Mouse (Mus musculus) testis, postnatal 14 days (tissue): ENCODE results near the gene Crybg2.
A peak's percentile ranks its signal among the peaks of the same experiment; 100 is the strongest.

ENCODE experiments used
- DNase-seq: peaks from one replicate; pipeline ENCODE4 v3.0.0; 2021; ENCODE audit warnings: low spot score

The Crybg2 gene

GRCm38 (mm10) chr4:134060135-134060865 lies at the start of gene Crybg2:
Gene Crybg2 (plus strand): TSS chr4:134060815.
- DNase-seq: no peak

DNA sequence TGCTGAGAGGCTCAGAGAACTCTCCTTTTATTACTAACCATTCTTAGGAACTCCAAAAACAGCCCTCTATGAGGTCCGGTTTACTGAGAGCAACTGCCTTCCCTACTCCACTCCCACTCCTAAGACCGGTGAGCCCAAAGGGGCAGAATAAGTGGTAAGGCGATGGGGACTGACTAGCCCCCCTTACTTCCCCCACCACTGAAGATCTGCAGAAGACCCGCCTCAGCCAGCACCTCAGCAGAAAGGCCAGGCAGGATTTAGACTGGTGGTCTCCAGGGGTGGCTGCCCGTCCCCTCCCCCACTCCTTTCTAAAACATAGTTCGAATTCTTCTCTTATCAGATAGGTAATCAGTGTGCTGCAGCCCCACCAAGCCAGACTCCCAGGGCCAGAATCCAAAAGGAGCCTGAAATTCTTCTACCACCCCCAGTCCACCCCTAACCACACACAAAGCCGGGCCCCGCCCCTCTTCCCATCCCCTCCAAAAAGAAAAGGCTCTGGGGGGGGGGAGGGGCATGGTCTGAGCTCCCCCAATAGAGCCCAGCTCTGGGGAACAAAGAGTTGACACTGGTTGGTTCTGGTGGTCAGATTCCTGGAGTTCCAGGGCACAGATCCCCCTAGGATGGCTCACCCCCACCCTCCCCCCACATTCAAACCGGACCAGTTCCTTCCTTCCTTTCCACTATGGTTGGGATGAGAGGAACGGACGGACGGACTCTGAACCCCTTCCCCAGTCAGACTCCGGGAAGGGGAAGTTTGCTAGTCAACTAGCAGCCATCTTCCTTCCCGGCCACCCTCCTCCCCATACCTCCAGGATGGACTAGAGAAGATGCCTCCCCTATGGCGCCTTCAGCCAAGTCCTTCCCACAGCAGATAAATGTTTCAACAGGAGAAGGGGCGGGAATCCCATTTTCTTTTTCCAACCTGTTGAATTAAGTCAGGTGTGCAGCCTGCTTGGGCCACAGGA lies 48.9 kb upstream of the Crybg2 start:
- no peak for DNase-seq

DNA sequence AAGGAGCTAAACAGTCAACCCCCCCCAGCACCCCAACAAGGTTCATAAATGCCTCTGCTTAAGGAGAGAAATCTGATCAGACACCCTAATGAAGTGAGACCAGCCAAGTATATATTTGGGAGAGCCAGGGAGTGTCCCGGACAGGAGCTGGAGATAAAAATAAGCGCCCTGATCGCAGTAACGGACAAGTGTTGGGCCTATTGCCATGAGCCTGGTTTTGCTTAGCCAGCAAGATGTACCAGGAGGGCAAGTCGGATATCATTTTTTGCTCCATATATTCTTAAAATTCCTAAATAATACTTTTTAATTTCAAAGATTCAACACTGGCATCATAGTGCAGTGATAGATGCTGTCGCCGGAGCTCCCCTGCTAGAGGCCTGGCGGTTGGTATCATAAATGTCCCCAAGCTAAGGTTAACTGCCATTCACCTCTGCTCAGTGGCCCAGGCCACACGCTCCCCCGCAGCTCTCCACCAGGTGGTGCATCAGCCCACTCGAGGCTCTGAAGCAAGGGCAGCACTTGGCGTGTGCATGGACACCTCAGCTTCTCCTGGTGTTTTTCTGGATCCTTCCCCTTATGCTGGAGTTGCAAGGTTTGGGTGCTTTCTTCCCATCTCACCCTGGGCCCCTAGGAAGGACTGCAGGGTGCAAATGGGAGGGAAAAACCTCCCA lies 47.6 kb upstream of the Crybg2 start:
- no peak for DNase-seq

DNA sequence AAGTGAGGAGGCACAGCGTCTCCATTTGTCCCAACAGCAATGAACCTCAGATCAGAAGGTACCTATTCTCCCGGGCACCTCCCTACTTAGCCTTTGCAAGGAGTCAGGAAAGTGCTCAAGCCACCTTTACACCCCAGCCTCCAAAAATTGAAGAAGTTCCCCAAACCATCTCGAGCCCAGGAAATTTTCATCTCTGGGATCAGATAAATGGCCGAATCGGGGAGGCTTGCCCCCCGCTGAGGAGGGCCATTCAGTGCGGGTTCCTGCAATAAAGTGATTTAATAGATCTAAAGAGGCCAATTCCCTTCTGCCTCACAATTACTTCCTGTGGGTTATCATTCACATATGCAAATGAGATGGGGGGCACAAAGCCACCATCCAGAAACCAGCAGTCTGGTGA lies 44.4 kb upstream of the Crybg2 start:
- DNase-seq: no peak

DNA sequence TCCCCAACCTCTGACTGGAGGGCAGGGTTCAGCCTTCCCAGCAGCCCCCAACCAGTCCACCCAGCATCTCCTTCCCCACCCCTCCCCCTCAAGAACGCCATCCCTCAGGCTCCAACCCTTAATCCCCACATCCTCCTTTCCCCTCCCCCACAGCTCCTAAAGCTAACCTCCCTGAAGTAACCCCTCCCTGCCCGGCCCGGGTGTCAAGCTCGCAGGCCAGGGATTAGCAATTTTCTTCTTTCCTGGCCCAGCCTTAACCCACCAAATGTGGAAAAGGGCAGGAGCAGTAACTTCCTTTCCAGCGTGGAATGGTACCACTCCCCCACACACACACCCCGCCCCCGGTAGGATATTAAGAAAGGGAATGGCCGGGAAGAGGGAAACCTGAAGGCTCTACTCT lies 43.8 kb upstream of the Crybg2 start:
- DNase-seq: no peak

- no peak for DNase-seq
Observed at GRCm38 (mm10) chr4:134017201-134017865, 43.3 kb upstream of the Crybg2 start.

DNA sequence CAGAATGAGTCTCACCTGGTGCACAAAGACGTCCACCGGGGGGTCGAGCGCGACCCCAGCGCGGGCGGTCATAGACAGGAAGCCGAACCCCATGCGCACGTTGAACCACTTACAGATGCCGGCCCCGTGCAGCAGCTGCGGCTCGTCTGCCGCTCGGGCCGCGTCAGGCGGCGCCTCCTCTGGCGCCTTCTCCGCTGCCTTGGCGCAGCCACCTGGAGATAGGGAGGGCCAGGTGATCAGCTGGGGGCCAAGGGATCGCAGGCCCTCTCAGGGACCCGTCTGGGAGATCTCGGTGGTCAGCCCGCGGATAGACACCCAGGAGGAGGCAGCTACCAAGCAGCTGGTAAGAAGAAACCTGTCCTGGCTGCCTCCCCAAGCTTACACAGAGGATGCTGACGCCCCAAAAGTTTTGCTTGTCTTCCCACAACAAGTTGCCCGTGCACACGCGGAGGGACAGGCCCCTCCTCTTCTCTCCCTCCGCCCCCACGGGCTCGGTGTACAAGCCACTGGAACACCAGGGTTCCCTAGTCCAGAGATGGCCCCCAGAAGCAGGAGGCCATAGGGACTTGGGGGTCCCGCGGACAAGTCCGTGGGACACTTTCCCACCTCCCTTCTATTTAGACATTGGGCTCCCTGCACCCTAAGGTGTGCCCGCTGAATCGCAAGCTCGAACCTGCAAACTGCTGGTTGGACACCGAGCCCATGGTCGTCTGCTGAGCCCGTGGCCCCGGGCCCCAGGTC lies 42.4 kb upstream of the Crybg2 start:
- DNase-seq: peak; percentile 50

DNA sequence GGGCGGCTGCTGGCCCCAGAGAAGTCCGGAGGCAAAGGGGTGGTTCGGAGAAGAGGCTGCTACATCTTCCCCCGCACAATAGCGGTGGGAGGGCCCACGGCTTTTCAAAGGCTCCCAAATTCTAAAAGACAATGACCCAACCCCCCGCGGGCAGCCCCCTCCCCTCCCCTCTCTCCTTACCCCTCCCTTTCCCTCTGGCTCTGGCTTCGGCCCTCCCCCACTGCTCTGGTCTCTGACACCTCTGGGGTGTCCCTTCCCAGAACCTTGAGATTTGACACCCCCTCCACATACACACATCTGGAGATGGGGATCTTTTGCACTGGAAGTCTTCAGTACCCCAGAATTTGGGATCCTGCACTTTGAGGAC lies 41.9 kb upstream of the Crybg2 start, which contains the start of gene Lin28a:
Gene Lin28a, minus strand, starts transcription at position 63 of the 367 bp plus-strand sequence.
- DNase-seq: peak; percentile 32

- no peak for DNase-seq
Observed at GRCm38 (mm10) chr4:134019210-134019609, 41.4 kb upstream of the Crybg2 start.

- DNase-seq: no peak
Observed at GRCm38 (mm10) chr4:134019641-134020351, 40.8 kb upstream of the Crybg2 start.

- DNase-seq: peak; percentile 67
Observed at GRCm38 (mm10) chr4:134020621-134021020, 40.0 kb upstream of the Crybg2 start.

GRCm38 (mm10) chr4:134025802-134026201 lies 34.8 kb upstream of the Crybg2 start:
- DNase-seq: no peak

DNA sequence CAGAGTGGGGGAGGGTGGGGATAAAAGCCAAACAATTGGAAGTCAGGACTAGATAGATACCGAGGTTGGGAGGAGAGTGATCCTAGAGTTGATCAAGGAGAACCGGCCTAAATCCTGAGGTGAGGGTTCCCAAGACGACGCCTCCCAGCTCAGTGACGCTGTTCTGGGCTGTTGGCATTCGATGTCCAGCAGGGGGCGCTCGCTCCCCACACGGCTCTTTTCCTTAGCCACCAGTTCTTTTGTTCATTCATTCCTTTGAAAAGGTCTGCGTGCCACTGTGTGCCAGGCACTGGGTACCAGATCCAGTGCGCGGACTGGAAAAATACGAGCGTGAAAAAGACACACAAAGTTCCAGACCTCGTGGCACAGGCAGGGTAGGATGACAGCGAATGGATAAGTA lies 24.7 kb upstream of the Crybg2 start:
- DNase-seq: peak; percentile 65

- no peak for DNase-seq
Observed at GRCm38 (mm10) chr4:134041317-134042123, 19.1 kb upstream of the Crybg2 start.

DNA sequence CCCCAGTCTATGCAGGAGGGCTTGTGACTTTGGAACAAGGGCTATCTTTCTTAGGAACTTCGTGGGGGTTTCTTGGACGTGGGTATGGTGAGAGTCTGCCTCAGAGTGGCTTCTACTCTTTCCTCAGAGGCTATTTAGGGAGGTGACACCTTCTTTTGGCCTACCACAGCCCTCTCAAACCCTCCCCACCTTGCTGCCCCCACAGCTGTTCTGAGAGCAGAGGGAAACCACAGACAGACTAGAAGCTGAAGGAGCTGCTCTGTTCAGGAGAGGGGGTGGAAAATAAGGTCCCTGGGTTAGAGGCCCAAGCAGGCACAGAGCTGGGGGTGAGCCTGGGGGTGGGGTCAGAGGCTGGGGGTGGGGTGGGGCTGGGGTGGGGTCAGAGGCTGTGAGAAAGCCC lies 17.6 kb upstream of the Crybg2 start:
- DNase-seq: no peak

DNA sequence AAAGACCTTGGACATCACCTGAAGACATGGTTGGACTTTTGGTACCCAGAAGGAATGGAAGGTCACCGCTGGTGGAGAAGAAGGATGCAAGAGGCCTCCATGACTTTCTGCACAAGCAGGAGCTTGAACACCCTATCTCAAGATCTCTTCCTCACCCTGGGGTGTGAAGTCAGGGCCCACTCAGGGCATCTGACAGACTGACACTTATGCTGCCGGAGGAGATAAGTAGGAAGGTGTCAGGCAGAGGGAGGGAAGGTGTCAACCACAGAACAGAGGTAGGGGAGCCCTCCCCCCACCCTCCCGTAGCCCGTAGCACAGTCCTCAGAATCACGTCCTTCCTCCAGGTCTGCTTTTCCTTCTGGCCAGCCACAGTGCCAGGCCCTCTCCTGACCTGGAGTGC lies 13.0 kb upstream of the Crybg2 start:
- no peak for DNase-seq

DNA sequence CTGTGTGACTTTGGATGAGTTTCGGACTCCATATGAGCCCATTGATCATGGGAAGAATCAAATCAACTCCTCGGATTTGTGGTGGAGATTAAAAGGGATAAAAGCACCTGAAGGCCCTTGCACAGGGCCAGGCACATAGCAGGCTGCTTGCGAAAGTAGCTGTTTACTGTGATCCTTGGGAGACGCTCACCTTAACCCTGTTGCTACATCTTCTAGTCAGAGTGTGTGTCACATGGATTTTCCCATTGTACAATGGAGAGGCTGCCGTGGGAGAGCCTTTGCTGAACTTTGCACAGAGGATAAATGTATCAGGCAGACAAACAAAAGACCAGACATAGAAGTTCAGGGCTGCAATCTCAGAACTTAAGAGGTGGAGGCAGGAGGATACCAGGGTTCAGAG lies 8.7 kb upstream of the Crybg2 start:
- no peak for DNase-seq

DNA sequence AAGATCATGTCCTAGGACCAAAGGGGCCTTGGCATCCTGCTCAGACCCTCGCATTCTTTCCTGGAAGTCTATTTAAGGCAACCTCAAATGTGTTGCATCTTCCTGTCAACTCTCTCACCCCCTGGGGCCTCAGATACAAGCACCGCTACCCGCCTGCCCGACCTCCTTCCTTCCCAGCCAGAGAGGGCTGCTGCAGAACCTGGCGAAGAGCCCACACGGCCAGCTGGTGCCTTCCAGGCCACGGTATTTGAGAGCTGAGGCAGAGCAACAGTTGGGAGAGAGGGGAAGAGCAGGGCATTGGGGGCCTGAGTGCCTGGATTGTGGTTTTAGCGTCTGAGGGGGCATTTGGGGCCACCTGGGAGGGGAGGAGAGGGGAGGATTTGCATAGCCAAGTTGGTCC lies 8.1 kb upstream of the Crybg2 start:
- DNase-seq: no peak

GRCm38 (mm10) chr4:134053538-134053937 lies 7.1 kb upstream of the Crybg2 start, which contains the start of gene Zfp683:
Gene Zfp683 (plus strand): TSS chr4:134053838.
- DNase-seq: no peak
